Mouse (Mus musculus): Measurements from ENCODE around the gene Mrpl48.
"Not testable (repeated sequence)": the region's sequence is repeated elsewhere in the genome, so short reads cannot be mapped to it uniquely, and the experiment has no call there.

The Mrpl48 gene

GRCm38 (mm10) chr7:100582727-100583236 is 25.3 kb downstream of the Mrpl48 start:
- peak; percentile 95 for DNase-seq

DNA sequence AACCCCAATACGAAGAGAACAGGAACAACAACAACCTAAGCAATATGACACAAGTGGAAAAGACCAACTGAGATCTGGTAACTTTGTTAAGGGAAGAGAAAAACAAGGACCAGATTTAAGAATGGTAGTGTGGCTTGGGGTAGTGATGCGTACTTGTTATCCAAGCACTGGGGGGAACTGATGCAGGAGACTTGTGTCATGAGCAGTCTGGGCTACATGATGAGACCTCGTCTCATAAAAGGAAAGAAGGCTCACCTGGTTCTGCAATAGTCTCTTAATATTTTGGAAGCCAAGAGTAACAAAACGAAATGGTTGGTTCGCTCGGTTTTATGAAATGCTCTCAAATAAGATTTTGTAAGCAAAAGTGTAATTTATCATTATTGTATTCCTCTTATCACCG is 25.9 kb downstream of the Mrpl48 start:
- DNase-seq, result no peak

- no peak for DNase-seq
Observed at GRCm38 (mm10) chr7:100578794-100579193, 29.3 kb downstream of the Mrpl48 start.

GRCm38 (mm10) chr7:100572704-100573103 is 35.4 kb downstream of the Mrpl48 start:
- DNase-seq, result no peak

DNA sequence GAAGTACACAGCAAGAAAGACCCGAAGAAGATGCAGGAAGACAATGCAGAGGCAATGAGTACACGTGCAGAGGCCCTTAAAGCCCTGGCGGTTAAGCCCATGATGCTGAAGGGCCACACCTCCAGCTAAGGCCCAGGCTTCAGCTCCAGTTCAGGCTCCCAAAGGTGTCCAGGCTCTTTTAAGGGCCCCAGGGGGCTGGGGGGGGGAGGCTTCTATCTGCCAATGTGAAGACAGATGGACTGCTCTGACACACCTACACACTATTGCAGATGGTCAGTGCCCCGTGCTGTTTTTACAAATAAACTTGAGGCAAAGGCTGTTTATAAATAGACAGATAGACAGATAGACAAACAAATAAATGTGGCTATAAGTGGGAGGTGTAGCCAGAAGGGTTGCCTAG is 36.0 kb downstream of the Mrpl48 start:
- DNase-seq, result no peak

DNA sequence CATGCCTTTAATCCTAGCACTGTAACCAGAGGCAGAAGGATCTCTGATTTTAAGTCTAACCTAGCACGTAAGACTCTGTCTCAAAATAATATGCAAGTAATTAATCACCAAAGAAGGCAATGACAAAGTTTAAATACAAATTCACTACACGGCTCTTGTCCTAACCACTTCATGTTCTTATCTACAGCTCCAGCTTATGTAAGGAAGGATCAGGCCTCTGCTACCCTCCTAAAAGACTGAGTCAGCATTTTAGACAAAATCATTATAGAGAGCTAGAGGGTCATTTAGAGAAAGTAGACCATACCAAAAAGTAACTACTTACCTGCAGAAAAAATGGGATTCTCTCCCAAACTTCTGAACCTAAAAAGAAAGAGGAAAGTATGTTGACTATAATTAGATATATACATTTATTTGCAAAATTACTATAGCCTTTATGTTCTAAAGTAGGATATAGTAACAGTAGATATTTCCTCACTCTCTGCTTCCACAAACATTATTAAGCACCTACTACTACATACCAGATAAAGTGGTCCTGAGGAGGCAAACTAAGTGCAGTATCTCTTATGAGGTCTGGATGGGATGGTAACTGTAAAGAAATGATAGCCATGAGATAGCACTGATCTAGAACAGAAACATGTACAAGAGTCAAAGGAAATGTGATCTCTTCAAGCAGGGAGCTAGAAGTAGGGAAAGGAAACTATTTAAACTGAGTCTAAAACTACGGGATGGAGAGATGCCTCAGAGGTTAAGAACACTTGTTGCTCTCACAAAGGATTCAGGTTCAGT is 37.0 kb downstream of the Mrpl48 start:
- no peak for DNase-seq

DNA sequence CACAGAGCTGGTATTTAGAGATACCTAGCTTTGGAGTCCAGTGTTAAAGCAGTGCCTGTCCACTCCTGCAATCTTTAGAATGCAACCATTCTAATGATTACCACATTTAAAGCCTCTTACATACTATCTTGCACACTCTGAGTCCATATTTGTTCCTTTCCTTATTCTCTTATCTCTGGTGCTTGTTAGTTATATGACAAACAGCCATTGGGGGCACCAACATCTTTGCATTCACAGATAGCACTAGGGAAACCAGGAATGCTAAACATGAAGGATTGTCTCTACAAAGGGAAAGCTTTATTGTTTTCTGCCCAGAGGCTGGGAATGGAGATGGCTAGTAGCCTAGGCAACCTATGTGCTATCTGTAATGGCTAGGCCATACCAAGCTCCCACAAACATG is 38.2 kb downstream of the Mrpl48 start:
- no peak for DNase-seq

GRCm38 (mm10) chr7:100567238-100567637 is 40.9 kb downstream of the Mrpl48 start:
- not testable (repeated sequence) for DNase-seq

DNA sequence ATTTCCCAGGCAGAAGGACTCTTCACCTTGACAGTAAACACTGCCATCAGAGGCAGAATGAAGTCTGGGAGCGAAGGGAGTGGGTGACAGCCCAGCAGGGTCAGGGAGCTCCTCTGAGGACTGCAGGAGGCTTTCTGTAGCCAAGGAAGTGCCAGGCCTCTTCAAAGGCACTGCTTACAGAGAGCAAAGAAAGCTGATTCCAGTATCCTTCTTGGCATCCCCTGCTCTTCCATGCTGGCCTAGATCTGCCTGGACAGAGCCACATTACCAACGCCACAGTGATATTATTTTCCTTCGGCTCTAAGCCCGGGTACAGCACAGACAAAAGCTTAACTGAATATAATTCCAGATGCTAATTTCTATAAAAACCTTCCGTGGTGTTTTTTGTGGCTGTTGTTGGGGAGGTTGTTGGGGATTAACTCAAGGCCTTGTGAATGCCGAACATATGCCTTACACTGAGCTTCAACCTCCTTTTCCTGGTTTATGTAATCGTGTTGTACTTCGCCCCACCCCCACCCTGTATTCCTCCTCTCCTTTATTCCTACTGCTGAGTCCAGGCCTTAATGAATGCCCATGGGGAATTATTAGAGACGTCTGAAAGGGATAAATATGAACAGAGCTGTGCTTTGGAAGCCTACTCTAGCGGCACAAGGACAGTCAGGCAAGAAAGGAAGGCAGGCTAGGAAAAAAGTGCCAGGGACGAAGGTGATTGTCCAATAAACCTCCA is 46.1 kb downstream of the Mrpl48 start:
- no peak for DNase-seq

GRCm38 (mm10) chr7:100559331-100559730 is 48.8 kb downstream of the Mrpl48 start:
- no peak for DNase-seq

- no peak for DNase-seq
Observed at GRCm38 (mm10) chr7:100557241-100557640, 50.9 kb downstream of the Mrpl48 start.

- no peak for DNase-seq
Observed at GRCm38 (mm10) chr7:100555431-100555951, 52.6 kb downstream of the Mrpl48 start.

GRCm38 (mm10) chr7:100554939-100555338 is 53.2 kb downstream of the Mrpl48 start:
- no peak for DNase-seq

GRCm38 (mm10) chr7:100550338-100551007 is 57.6 kb downstream of the Mrpl48 start:
- DNase-seq, result peak; percentile 54

DNA sequence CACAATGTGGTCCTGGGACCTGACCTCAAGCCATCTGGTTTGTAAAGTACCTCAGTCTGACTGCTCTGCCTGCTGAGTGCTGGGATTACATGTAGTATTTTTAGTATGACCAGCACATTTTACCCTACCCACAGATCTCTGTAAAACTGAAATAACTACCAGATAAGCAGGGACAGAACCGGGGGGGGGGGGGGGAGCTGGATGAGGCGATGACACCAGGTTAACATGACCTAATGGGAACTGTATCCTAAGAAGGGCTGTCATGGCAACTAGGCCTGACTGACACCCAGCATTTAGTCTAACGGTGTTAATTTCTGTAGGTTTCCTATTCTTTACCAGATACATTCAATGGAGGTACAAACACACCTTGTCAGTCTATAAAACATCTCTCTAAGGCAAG is 58.3 kb downstream of the Mrpl48 start:
- DNase-seq, result no peak

- no peak for DNase-seq
Observed at GRCm38 (mm10) chr7:100547631-100548030, 60.5 kb downstream of the Mrpl48 start.

GRCm38 (mm10) chr7:100544437-100544836 is 63.7 kb downstream of the Mrpl48 start:
- no peak for DNase-seq

DNA sequence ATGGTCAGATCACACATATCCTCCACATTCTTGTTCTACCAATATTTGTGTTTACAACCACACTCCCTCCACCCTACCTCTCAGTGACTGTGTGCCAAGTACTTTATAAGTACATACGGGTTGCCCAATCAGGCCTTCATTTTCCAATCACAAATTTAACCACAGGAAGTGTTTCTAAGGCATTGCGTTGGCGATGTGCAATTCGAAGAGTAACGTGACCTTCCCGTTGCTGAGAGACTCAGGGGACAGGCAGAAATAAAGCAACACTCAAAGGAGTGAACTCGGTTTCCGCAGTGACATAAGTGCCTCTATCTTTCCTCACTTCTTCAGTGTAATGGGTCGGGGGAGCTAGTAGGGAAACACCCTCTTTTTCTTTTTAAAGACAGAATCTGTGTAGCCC is 68.6 kb downstream of the Mrpl48 start:
- no peak for DNase-seq

DNA sequence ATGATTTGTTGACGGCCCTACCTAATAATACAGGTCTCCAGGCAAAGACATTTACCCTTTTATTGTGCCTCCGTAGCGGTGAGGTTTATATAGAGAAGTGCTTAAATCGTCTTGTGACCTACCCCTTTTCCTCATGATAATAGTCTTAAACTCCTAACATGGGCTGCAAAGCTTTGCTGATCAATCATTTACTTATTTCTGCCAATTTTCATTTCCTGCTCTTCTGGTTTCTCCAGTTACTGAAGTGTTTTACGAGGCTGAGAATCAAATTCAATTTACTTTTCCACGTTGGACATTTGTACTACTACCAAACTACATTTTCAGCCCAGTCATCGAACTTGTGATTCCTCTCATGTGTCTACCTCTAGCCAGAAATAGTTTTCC is 70.6 kb downstream of the Mrpl48 start:
- DNase-seq, result no peak

DNA sequence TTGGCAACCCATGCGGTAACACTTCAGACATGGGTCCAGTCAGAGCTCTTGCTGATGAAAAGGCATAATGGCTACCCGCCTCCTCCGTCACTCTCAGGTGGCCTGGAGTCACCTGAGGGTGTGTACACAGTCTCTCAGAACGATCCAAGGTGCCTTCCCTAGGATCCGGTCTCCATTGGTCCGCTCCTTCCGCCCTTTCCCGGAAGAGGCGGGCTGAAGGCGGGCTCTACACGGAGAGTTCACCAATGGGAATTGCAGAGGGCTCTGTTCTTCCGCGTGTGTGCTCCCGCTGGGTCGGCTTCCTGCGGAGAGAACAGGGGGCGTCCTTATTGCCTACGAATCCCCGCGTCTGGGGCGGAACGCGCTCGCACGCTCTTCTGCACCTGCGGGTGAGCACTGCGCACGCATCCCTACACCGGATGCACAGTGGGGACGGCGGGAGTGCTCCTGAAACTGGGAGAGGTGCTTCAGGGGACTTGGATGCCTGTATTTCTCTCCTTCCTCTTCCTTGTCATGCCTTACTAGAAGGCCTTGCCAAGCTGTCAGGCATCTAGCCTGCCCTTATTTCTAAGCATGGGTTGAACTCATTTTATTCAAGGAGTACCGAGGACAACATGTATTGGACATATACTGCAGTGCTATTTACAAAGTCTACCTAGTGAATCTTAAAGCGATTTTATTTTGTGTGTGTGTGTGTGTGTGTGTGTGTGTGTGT is 71.1 kb downstream of the Mrpl48 start, which contains the start of gene Coa4:
Coa4 (plus strand) TSS at position 268 of the 715 bp plus-strand sequence.
- peak; percentile 91 for DNase-seq

GRCm38 (mm10) chr7:100535831-100536230 is 72.3 kb downstream of the Mrpl48 start:
- DNase-seq, result no peak

DNA sequence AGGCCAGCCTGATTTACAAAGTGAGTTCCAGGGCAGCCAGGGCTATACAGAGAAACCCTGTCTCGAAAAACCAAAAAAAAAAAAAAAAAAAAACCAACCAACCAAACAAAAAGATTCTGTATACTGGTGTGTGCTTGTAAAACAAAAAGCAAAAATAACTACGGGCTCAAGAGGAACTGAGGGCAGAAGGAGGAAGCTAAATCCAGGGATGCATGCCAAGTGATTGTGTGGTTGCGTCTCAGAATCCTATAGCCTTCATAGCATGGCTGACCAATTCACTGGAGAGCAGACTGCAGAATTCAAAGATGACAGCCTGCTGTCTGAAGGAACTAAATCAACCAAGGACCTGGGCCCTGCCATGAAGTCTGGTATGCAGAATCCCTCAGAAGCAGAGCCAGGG is 73.9 kb downstream of the Mrpl48 start:
- no peak for DNase-seq

DNA sequence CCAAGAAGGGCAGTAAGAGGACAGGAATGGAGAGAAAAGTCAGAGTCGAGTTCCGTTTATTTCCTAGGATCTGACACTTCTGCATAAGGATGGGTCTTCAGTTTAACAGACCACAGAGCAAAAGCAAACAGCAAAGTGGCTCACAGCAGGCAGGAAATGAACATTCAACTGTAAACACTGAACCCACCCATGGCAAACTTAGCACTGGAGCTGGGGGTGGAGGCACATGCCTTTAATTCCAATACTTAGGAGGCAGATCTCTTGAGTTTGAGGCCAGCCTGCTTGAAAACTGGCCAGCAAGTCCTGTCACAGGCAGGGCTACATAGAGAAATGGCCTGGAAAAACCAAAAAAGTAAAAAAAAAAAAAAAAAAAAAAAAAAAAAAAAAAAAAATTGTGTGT is 74.6 kb downstream of the Mrpl48 start:
- DNase-seq, result peak; percentile 44

All from lung, postnatal 10 days (tissue).